Mouse (Mus musculus): ENCODE results near the gene Cep170b. TPM values are rescaled to one million over a fixed set of nuclear protein-coding genes. Genes with fewer than 3 reads are reported as not detected.

Cep170b gene
- polyA plus RNA-seq, 1 experiment from 2014 or later, result 8.7 TPM

- H3K9me3 ChIP-seq, result no peaks in the 10 kb centered on the region
- no peak overlapping the region for H3K4me3 ChIP-seq
- 0 out of 2 replicates have a peak, but pooled peaks cover 2% of the 10 kb centered on the region for H3K4me1 ChIP-seq (replicated peaks)
- no peak for DNase-seq (ENCODE audit: low spot score)
- H3K36me3 ChIP-seq, result peaks cover 72% of the 10 kb centered on the region
- no peaks in the 10 kb centered on the region; the same call in 1 of the 2 replicates for H3K27me3 ChIP-seq (ENCODE audit: insufficient read depth, poor library complexity, severe bottlenecking)
- WGBS, result 95% methylated on average over 2 of the region's 2 CpGs
- no peak overlapping the region for H3K27ac ChIP-seq
Measured at GRCm38 (mm10) chr12:112734108-112734820, 14.0 kb downstream of the Cep170b start.

DNA sequence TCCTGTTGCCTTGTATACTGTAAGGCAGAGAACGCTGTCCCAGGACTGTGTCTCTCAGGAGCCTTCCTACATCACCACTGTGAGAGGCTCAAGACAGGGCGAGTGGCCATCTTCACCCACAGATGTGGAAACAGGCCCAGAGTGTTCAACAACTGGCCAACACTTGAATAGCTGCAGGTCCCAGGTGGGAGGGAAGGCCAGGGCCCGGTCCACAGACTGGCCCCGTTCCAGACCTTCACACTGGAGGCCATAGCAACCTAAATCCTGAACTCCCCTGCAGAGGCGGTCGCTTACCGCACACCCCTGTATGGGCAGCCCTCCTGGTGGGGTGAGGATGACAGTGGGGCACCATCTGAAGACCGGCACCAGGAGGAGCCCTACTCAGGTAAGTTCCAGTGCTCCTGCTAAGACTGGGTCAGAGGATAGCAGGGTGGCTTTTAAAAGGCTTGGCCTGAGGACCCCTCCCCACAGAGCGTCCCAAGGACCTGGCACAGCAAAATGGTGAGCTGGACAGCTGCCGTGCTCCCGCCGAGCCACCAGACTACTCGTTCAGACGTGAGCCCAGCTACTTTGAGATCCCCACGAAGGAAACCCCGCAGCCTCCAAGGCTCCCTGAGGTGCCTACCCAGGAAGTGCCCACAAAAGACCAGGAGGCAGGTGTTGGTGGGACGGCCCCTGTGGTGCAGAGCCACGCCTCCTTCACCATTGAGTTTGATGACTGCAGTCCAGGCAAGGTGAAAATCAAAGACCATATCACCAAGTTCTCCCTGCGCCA lies 14.8 kb downstream of the Cep170b start:
- DNase-seq (ENCODE audit: low spot score), result no peak
- Histone ChIP-seq H3K36me3 (peaks cover 80% of the 10 kb centered on the region), H3K4me3 (no peak overlapping the region), H3K9me3 (no peaks in the 10 kb centered on the region), H3K27me3 (ENCODE audit: insufficient read depth, poor library complexity, severe bottlenecking) (no peaks in the 10 kb centered on the region; the same call in 1 of the 2 replicates), H3K4me1 (replicated peaks) (0 out of 2 replicates have a peak, but pooled peaks cover 2% of the 10 kb centered on the region), H3K27ac (no peak overlapping the region)
- WGBS, result 90% methylated on average over 19 of the region's 19 CpGs

GRCm38 (mm10) chr12:112735896-112736635 lies 15.8 kb downstream of the Cep170b start:
- Histone ChIP-seq H3K36me3 (peaks cover 89% of the 10 kb centered on the region), H3K27ac (0 out of 2 replicates have a peak overlapping the region, but pooled peaks have one; percentile 23), H3K4me1 (replicated peaks) (0 out of 2 replicates have a peak, but pooled peaks cover 2% of the 10 kb centered on the region), H3K27me3 (ENCODE audit: insufficient read depth, poor library complexity, severe bottlenecking) (no peaks in the 10 kb centered on the region; the same call in 1 of the 2 replicates), H3K4me3 (no peak overlapping the region), H3K9me3 (no peaks in the 10 kb centered on the region)
- DNase-seq (ENCODE audit: low spot score), result no peak
- 89% methylated on average over 29 of the region's 29 CpGs for WGBS

GRCm38 (mm10) chr12:112736636-112736925 lies 16.3 kb downstream of the Cep170b start:
- 0 out of 2 replicates have a peak overlapping the region, but pooled peaks have one; percentile 13 for H3K27ac ChIP-seq
- no peaks in the 10 kb centered on the region; the same call in 1 of the 2 replicates for H3K27me3 ChIP-seq (ENCODE audit: insufficient read depth, poor library complexity, severe bottlenecking)
- no peak for DNase-seq (ENCODE audit: low spot score)
- no peaks in the 10 kb centered on the region for H3K9me3 ChIP-seq
- peaks cover 89% of the 10 kb centered on the region for H3K36me3 ChIP-seq
- no peak overlapping the region for H3K4me3 ChIP-seq
- 0 out of 2 replicates have a peak, but pooled peaks cover 2% of the 10 kb centered on the region for H3K4me1 ChIP-seq (replicated peaks)
- 86% methylated on average over 10 of the region's 10 CpGs for WGBS

DNA sequence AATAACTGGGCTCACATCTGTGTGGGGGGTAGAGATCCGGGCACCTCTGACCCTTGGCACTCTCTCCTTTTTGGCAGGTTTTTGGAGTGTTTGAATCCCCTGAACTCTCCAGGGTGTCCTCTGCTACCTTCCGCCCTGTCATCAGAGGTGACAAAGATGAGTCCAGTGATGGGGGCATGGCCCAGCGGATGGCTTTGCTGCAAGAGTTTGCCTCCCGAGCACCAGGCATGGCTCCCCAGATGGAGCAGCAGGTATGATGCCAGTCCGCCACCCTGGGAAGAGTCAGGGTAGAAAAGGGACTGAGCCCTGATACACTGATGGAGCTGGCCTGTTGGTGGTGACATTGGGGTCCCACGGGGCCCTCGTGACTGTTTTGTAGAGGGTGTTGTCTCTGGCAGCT lies 16.8 kb downstream of the Cep170b start:
- WGBS, result 86% methylated on average over 7 of the region's 7 CpGs
- peaks cover 87% of the 10 kb centered on the region for H3K36me3 ChIP-seq
- no peak for DNase-seq (ENCODE audit: low spot score)
- H3K9me3 ChIP-seq, result no peaks in the 10 kb centered on the region
- no peak overlapping the region for H3K27ac ChIP-seq
- H3K27me3 ChIP-seq (ENCODE audit: insufficient read depth, poor library complexity, severe bottlenecking), result no peaks in the 10 kb centered on the region; the same call in 1 of the 2 replicates
- 0 out of 2 replicates have a peak, but pooled peaks cover 2% of the 10 kb centered on the region for H3K4me1 ChIP-seq (replicated peaks)
- H3K4me3 ChIP-seq, result no peak overlapping the region

DNA sequence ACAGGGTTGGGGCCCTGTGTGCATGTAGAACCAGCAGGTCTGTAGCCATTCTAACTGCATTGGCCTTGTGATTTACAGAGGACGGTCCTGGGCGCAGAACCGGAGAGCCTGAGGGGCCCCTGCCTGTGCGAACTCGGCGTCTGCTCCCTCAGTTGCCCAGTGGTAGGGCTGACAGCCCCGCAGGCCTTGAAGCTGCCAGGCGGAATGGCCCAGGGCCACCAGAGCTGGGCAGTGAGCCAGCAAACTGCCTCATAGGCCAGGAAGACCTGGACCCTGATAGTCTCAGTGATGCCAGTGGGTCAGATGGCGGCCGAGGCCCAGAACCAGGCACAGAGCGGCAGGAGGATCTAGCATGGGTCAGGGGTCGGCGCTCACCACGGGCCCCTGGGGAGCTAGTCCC lies 17.5 kb downstream of the Cep170b start:
- Histone ChIP-seq H3K27me3 (ENCODE audit: insufficient read depth, poor library complexity, severe bottlenecking) (no peaks in the 10 kb centered on the region; the same call in 1 of the 2 replicates), H3K27ac (no peak overlapping the region), H3K4me1 (replicated peaks) (peaks cover 8% of the 10 kb centered on the region), H3K4me3 (no peak overlapping the region), H3K36me3 (peaks cover 80% of the 10 kb centered on the region), H3K9me3 (no peaks in the 10 kb centered on the region)
- 95% methylated on average over 14 of the region's 14 CpGs for WGBS
- no peak for DNase-seq (ENCODE audit: low spot score)

- DNase-seq (ENCODE audit: low spot score), result no peak
- H3K27ac ChIP-seq, result no peak overlapping the region
- WGBS, result 91% methylated on average over 31 of the region's 31 CpGs
- no peaks in the 10 kb centered on the region for H3K9me3 ChIP-seq
- H3K36me3 ChIP-seq, result peaks cover 73% of the 10 kb centered on the region
- no peaks in the 10 kb centered on the region for H3K27me3 ChIP-seq (ENCODE audit: insufficient read depth, poor library complexity, severe bottlenecking)
- peaks cover 15% of the 10 kb centered on the region for H3K4me1 ChIP-seq (replicated peaks)
- H3K4me3 ChIP-seq, result no peak overlapping the region
Measured at GRCm38 (mm10) chr12:112738281-112739022, 18.2 kb downstream of the Cep170b start.

- peaks cover 72% of the 10 kb centered on the region for H3K36me3 ChIP-seq
- 93% methylated on average over 24 of the region's 24 CpGs for WGBS
- peaks cover 15% of the 10 kb centered on the region for H3K4me1 ChIP-seq (replicated peaks)
- no peaks in the 10 kb centered on the region for H3K9me3 ChIP-seq
- H3K27ac ChIP-seq, result no peak overlapping the region
- H3K4me3 ChIP-seq, result no peak overlapping the region
- no peak for DNase-seq (ENCODE audit: low spot score)
- no peaks in the 10 kb centered on the region for H3K27me3 ChIP-seq (ENCODE audit: insufficient read depth, poor library complexity, severe bottlenecking)
Measured at GRCm38 (mm10) chr12:112739023-112739568, 18.8 kb downstream of the Cep170b start.

GRCm38 (mm10) chr12:112742768-112743167 lies 22.5 kb downstream of the Cep170b start:
- Histone ChIP-seq H3K9me3 (no peaks in the 10 kb centered on the region), H3K27me3 (ENCODE audit: insufficient read depth, poor library complexity, severe bottlenecking) (no peaks in the 10 kb centered on the region), H3K4me1 (replicated peaks) (peaks cover 36% of the 10 kb centered on the region), H3K27ac (peak overlapping the region; percentile 80), H3K36me3 (peaks cover 50% of the 10 kb centered on the region), H3K4me3 (no peak overlapping the region)
- DNase-seq (ENCODE audit: low spot score), result no peak
- 70% methylated on average over 6 of the region's 6 CpGs for WGBS

- Histone ChIP-seq H3K36me3 (peaks cover 44% of the 10 kb centered on the region), H3K9me3 (no peaks in the 10 kb centered on the region), H3K27me3 (ENCODE audit: insufficient read depth, poor library complexity, severe bottlenecking) (no peaks in the 10 kb centered on the region), H3K4me3 (no peak overlapping the region), H3K27ac (peak overlapping the region; percentile 80), H3K4me1 (replicated peaks) (peaks cover 41% of the 10 kb centered on the region)
- DNase-seq (ENCODE audit: low spot score), result peak; percentile 75
- 61% methylated on average over 25 of the region's 25 CpGs for WGBS
Measured at GRCm38 (mm10) chr12:112743168-112743975, 23.1 kb downstream of the Cep170b start.

DNA sequence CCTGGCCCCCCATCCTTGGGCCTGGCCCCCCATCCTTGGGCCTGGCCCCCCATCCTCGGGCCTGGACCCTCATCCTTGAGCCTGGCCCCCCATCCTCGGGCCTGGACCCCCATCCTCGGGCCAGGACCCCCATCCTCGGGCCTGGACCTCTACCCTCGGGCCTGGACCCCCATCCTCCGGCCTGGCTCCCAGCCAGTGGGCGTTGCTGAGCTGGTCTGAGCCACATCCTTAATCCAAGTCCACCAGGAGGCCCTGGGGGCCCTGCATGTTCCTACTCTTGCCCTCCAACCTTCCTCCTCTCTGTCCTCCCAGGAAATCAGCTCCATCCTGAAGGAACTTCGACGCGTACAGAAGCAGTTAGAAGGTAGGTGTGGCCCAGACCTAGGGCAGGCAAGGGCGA lies 24.0 kb downstream of the Cep170b start:
- no peak for DNase-seq (ENCODE audit: low spot score)
- Histone ChIP-seq H3K4me3 (no peak overlapping the region), H3K9me3 (no peaks in the 10 kb centered on the region), H3K27ac (0 out of 2 replicates have a peak overlapping the region, but pooled peaks have one; percentile 19), H3K27me3 (ENCODE audit: insufficient read depth, poor library complexity, severe bottlenecking) (no peaks in the 10 kb centered on the region), H3K36me3 (peaks cover 36% of the 10 kb centered on the region), H3K4me1 (replicated peaks) (peaks cover 41% of the 10 kb centered on the region)
- WGBS, result 86% methylated on average over 11 of the region's 11 CpGs

Measured in hindbrain, embryonic 10.5 days (tissue).